Mouse (Mus musculus) midbrain, embryonic 14.5 days (tissue): ENCODE measurements around the gene Olfr666. TPM values are rescaled to one million over a fixed set of nuclear protein-coding genes. Genes with fewer than 3 reads are reported as not detected.
"Not testable (repeated sequence)": the region's sequence is repeated elsewhere in the genome, so short reads cannot be mapped to it uniquely, and the experiment has no call there.

Experiments
- ATAC-seq: fragments of 200-750 bp; cut with Nextera tagmentation; 2 replicates; pipeline ENCODE4 v1.8.0; 2017; ENCODE audit warnings: moderate number of reproducible peaks, moderate library complexity; ENCODE audit not compliant: low FRiP score, low TSS enrichment
- DNase-seq: peaks from one replicate; pipeline ENCODE4 v3.0.0-alpha.2; 2015
- H3K27ac ChIP-seq: fragments of 300-500 bp; sonication (generic); replicated peaks from 2 replicates; pipeline ENCODE4 v1.5.1; 2014; ENCODE audit warnings: mild to moderate bottlenecking, low read depth, low read length, moderate library complexity
- H3K27me3 ChIP-seq: fragments of 300-500 bp; sonication (generic); 2 replicates; pipeline ENCODE4 v1.6.1; 2014; ENCODE audit warnings: low read length, control low read depth, mixed read lengths; ENCODE audit not compliant: control insufficient read depth, insufficient read depth
- H3K36me3 ChIP-seq: fragments of 300-500 bp; sonication (generic); 2 replicates; pipeline ENCODE4 v1.6.1; 2014; ENCODE audit warnings: low read length, control low read depth; ENCODE audit not compliant: control insufficient read depth, insufficient read depth
- H3K4me1 ChIP-seq: fragments of 300-500 bp; sonication (generic); 2 replicates; pipeline ENCODE4 v1.6.1; 2014; ENCODE audit warnings: mild to moderate bottlenecking, antibody characterized with exemption, low read length, control low read depth; ENCODE audit not compliant: control insufficient read depth, insufficient read depth
- H3K4me2 ChIP-seq: fragments of 300-500 bp; sonication (generic); 2 replicates; pipeline ENCODE4 v1.6.1; 2014; ENCODE audit warnings: mild to moderate bottlenecking, low read length, moderate library complexity
- H3K4me3 ChIP-seq: fragments of 300-500 bp; sonication (generic); replicated peaks from 2 replicates; pipeline ENCODE4 v1.5.1; 2014; ENCODE audit warnings: low read depth, low read length
- H3K9ac ChIP-seq: fragments of 300-500 bp; sonication (generic); replicated peaks from 2 replicates; pipeline ENCODE4 v1.6.1; 2014; ENCODE audit warnings: mild to moderate bottlenecking, low read length, moderate library complexity
- H3K9me3 ChIP-seq: fragments of 300-500 bp; sonication (generic); 2 replicates; pipeline ENCODE4 v1.6.1; 2016; ENCODE audit warnings: low read length, control low read depth, mixed read lengths; ENCODE audit not compliant: control insufficient read depth
- WGBS: fragments of 180-500 bp; shearing (Covaris S2); extraction: QIAGEN DNeasy Blood & Tissue Kit; methylation state at CpG from one replicate; pipeline ENCODE4 v1.1.7; 2014; 5-methylcytosine and 5-hydroxymethylcytosine counted together
- polyA plus RNA-seq: library from polyadenylated mRNA; unstranded; fragments of >200 nt; fragmentation: Nextera tagmentation; extraction: Ambion mirVana; gene quantifications from 2 replicates; pipeline ENCODE4 v1.2.1, GENCODE M21; 2014

Gene Olfr666
- polyA plus RNA-seq, 1 experiment from 2014 or later: not detected

- not testable (repeated sequence) for H3K27me3 ChIP-seq, DNase-seq, H3K9ac ChIP-seq, H3K9me3 ChIP-seq, H3K4me1 ChIP-seq, ATAC-seq, H3K36me3 ChIP-seq, H3K27ac ChIP-seq, H3K4me2 ChIP-seq, H3K4me3 ChIP-seq
- WGBS: 66% methylated on average over 2 of the region's 2 CpGs
Observed at GRCm38 (mm10) chr7:104851546-104851945, 44.2 kb downstream of the Olfr666 start.

- WGBS: 79% methylated on average over 1 of the region's 1 CpGs
- ATAC-seq: no peak
- Histone ChIP-seq H3K36me3 (no peaks in the 10 kb centered on the region), H3K27ac (no peak overlapping the region), H3K4me2 (no peak overlapping the region), H3K27me3 (no peaks in the 10 kb centered on the region), H3K4me1 (no peaks in the 10 kb centered on the region), H3K9ac (no peak overlapping the region), H3K9me3 (no peaks in the 10 kb centered on the region), H3K4me3 (no peak overlapping the region)
- no peak for DNase-seq
Observed at GRCm38 (mm10) chr7:104843731-104844287, 51.9 kb downstream of the Olfr666 start.

GRCm38 (mm10) chr7:104842503-104842902 lies 53.2 kb downstream of the Olfr666 start, which contains the start of gene Usp17lb:
Gene Usp17lb (minus strand): TSS chr7:104842603.
- 73% methylated on average over 1 of the region's 1 CpGs for WGBS
- Histone ChIP-seq H3K27ac (no peak within 1 kb of the TSS), H3K9ac (no peak within 1 kb of the TSS), H3K36me3 (no peaks in the 10 kb centered on the region), H3K4me1 (no peaks in the 10 kb centered on the region), H3K4me3 (no peak within 1 kb of the TSS), H3K27me3 (no peaks in the 10 kb centered on the region), H3K4me2 (no peak within 1 kb of the TSS), H3K9me3 (no peaks in the 10 kb centered on the region)
- ATAC-seq (no peak), DNase-seq (no peak)

Other genes starting within 250 kb of the Olfr666 start
- gene Olfr658, start 248.6 kb downstream of the Olfr666 start, polyA plus RNA-seq: 0.21 and 0.24 TPM in 2 replicates
- gene Olfr659, start 229.2 kb downstream of the Olfr666 start, polyA plus RNA-seq: not detected in 2 replicates
- gene Olfr661, start 209.5 kb downstream of the Olfr666 start, polyA plus RNA-seq: not detected in 2 replicates
- not detected in 2 replicates for gene Usp17le, start 118.5 kb downstream of the Olfr666 start, polyA plus RNA-seq
- not detected in 2 replicates for gene Usp17lb, start 53.3 kb downstream of the Olfr666 start, polyA plus RNA-seq
- gene Usp17la, start 38.9 kb downstream of the Olfr666 start, polyA plus RNA-seq: not detected in 2 replicates
- gene Olfr665, start 17.9 kb downstream of the Olfr666 start, polyA plus RNA-seq: not detected in 2 replicates
- gene Olfr667, start 25.5 kb upstream of the Olfr666 start, polyA plus RNA-seq: not detected in 2 replicates
- gene Olfr668, start 32.1 kb upstream of the Olfr666 start, polyA plus RNA-seq: not detected in 2 replicates
- gene Olfr669, start 38.3 kb upstream of the Olfr666 start, polyA plus RNA-seq: not detected in 2 replicates
- not detected in 2 replicates for gene Olfr670, start 66.7 kb upstream of the Olfr666 start, polyA plus RNA-seq
- gene Olfr671, start 83.2 kb upstream of the Olfr666 start, polyA plus RNA-seq: not detected in 2 replicates
- not detected in 2 replicates for gene Olfr672, start 106.1 kb upstream of the Olfr666 start, polyA plus RNA-seq
- not detected in 2 replicates for gene Olfr675, start 132.5 kb upstream of the Olfr666 start, polyA plus RNA-seq
- not detected in 2 replicates for gene Olfr676, start 136.7 kb upstream of the Olfr666 start, polyA plus RNA-seq
- not detected in 2 replicates for gene Olfr677, start 155.4 kb upstream of the Olfr666 start, polyA plus RNA-seq
- not detected in 2 replicates for gene Olfr678, start 168.5 kb upstream of the Olfr666 start, polyA plus RNA-seq
- gene Olfr679, start 185.3 kb upstream of the Olfr666 start, polyA plus RNA-seq: not detected in 2 replicates
- not detected in 2 replicates for gene Olfr680-ps1, start 196.9 kb upstream of the Olfr666 start, polyA plus RNA-seq
- not detected in 2 replicates for gene Olfr681, start 220.9 kb upstream of the Olfr666 start, polyA plus RNA-seq